Mouse (Mus musculus) heart, adult 18-20 months (tissue): ENCODE measurements around the gene Olfr142. TPM values are rescaled to one million over a fixed set of nuclear protein-coding genes. Genes with fewer than 3 reads are reported as not detected.
"Not testable (repeated sequence)": the region's sequence is repeated elsewhere in the genome, so short reads cannot be mapped to it uniquely, and the experiment has no call there.

ENCODE experiments used
- DNase-seq, 2 experiments: peaks; one replicate each; pipeline ENCODE4 v3.0.0; 2021 to 2022; ENCODE audit warnings: mixed read lengths in 1 of 2
- long read RNA-seq, 2 experiments: library from polyadenylated mRNA; stranded (forward); transcript quantifications; one replicate each; pipeline ENCODE4 v2.0.0; 2021
- total RNA-seq, 2 experiments: library from RNA; stranded (reverse); gene quantifications; 2 replicates each; pipeline ENCODE4 v1.2.3; 2021

Olfr142 gene
- total RNA-seq, result not detected
- long read RNA-seq, experiment 1, result 0 reads
- long read RNA-seq, experiment 2, result 0 reads

DNA sequence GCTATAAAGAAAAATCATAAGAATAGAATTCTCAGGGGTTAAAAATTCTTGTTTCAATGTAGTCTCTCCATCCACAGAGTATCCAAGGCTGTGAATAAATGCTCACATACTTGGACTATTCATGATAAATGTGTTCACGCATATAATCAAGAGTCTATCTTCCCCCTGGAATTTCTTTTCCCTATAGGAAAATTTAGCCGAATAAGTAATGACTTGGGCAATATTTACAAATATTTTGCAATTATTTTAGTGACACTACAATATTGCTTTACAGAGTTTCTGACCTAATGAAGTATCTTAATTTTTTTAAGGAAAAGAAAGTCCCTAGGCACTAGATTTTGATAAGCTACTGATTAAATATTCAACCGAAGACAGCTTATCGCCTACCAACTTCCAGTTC is at the start of gene Olfr142:
Olfr142 (minus strand) TSS at position 101 of the 400 bp plus-strand sequence.
- DNase-seq, result no peak

DNA sequence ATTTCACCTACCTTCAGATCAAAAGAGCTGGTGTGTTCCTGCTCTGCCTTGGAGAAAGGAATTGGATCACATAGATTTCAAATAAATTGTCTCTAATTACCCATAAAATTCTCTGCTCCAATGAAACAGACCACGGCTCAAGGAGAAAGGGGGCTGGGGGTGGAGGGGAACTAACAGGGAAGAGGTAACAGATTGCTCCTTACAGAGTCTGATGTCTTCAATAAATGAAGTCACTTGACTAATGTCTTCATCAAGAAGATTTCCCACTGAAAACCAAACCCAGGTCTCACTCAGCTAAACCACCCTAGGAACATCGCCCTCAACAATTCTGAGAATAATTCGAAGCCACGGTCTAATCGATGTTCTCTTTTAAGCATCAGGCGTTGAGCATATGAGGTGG is 35.3 kb upstream of the Olfr142 start, which contains the start of gene Olfr1272:
Olfr1272 (minus strand) TSS at position 101 of the 400 bp plus-strand sequence.
- no peak for DNase-seq

DNA sequence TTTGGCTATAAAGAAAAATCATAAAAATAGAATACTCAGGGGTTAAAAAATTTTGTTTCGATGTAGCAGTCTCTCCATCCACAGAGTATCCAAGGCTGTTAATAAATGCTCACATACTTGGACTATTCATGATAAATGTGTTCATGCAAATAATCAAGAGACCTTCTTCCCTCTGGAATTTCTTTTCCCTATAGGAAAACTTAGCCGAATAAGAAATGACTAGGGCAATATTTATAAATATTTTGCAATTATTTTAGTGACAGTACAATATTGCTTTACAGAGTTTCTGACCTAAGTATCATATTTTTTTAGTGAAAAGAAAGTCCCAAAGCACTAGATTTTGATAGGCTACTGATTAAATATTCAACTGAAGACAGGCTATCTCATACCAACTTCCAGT is 13.5 kb upstream of the Olfr142 start, which contains the start of gene Olfr1271:
Olfr1271 (minus strand) TSS at position 101 of the 400 bp plus-strand sequence.
- DNase-seq, result no peak

DNA sequence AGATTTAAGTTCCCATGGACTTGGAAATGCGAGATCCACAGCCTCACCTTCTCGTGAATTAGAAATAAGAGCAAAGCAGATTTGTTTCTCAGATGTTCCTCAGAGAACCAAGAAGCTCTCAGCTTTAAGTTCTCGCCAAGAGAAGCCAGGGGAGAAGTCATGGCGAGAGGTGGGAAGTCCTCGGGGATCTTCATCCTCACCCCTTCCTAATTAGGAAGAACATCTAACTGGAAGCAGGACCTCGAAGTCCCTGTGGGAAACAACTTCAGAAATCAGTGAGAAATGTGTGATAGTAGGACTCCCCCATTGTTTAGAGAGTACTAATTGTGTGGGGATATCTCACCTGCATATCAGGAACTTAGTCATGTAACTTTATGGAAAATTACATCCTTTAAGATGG is 33.0 kb downstream of the Olfr142 start, which contains the start of gene Olfr1506:
Olfr1506 (minus strand) TSS at position 101 of the 400 bp plus-strand sequence.
- DNase-seq, result not testable (repeated sequence)

Other genes with a start within 250 kb of the Olfr142 start
- not detected for gene Olfr1263, start 245.5 kb downstream of the Olfr142 start, total RNA-seq
- not detected for gene Olfr1264, start 232.0 kb downstream of the Olfr142 start, total RNA-seq
- not detected for gene Olfr1265, start 222.3 kb downstream of the Olfr142 start, total RNA-seq
- gene Olfr140, start 194.0 kb downstream of the Olfr142 start, total RNA-seq, result not detected
- not detected for gene Olfr1269, start 136.2 kb downstream of the Olfr142 start, total RNA-seq
- not detected for gene Olfr32, start 115.3 kb downstream of the Olfr142 start, total RNA-seq
- gene Olfr1270, start 104.5 kb downstream of the Olfr142 start, total RNA-seq, result not detected
- not detected for gene Olfr1506, start 33.1 kb downstream of the Olfr142 start, total RNA-seq
- gene Olfr1271, start 13.4 kb upstream of the Olfr142 start, total RNA-seq, result not detected
- gene Olfr1272, start 35.2 kb upstream of the Olfr142 start, total RNA-seq, result not detected
- under 1 TPM in 1 of 2 experiments, not detected in 1; 0.15 TPM for gene Gm13769, start 64.6 kb upstream of the Olfr142 start, total RNA-seq
- gene Olfr1274-ps, start 141.1 kb upstream of the Olfr142 start, total RNA-seq, result not detected